Mouse (Mus musculus) ES-Bruce4 (cell line): ENCODE measurements at regions not wholly inside any gene's neighbourhood (a gene's known extent, or its start where the extent isn't known, plus 50 kb on each side); places are given as distances from the start of the nearest gene placed in this dataset.

Experiments
- CTCF ChIP-seq: IDR thresholded peaks from one replicate; pipeline ENCODE4 v1.8.1; 2011; ENCODE audit warnings: low read depth, low read length
- EP300 ChIP-seq: IDR thresholded peaks from 2 replicates; pipeline ENCODE4 v1.6.1; 2011; ENCODE audit warnings: low read depth, low read length; ENCODE audit not compliant: insufficient read depth

- TF ChIP-seq EP300 (no peak), CTCF (no peak)
These were observed 162.5 kb upstream of the Prep start for GRCm38 (mm10) chr10:44904520-44904919.
